Mouse (Mus musculus) adrenal gland (tissue): Measurements from ENCODE around the gene Celf5.

ENCODE experiments used
- intact Hi-C: fragments of 180-260 bp; cut with DNase I; formaldehyde crosslinking; loops from one replicate; pipeline ENCODE4 v1.15.1; 2025

Celf5 gene

GRCm38 (mm10) chr10:81474461-81474860 is 8.0 kb downstream of the Celf5 start:
- intact Hi-C loops = no loop called here

DNA sequence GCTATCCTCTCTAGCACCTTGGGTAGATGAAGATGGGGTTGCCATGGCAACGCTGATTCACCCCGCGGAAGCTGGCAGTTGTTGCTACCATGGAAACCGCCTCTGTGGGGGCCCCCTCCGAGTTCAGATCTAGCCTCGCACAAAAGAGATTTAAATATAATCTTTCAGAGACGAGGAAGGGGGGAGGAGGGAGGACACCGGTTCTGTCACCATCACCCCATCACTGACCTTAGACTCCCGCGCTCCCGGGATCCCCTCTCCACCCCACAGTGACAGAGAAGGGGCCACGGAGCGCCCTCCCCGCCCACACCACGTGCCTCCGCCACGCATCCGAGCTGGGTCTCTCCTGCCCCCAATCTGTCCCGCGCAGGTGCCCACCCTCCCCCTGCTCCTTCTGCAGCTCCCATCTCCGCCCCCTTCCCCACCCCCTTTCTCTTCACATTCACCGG is 9.5 kb downstream of the Celf5 start:
- intact Hi-C loops = no loop called here

DNA sequence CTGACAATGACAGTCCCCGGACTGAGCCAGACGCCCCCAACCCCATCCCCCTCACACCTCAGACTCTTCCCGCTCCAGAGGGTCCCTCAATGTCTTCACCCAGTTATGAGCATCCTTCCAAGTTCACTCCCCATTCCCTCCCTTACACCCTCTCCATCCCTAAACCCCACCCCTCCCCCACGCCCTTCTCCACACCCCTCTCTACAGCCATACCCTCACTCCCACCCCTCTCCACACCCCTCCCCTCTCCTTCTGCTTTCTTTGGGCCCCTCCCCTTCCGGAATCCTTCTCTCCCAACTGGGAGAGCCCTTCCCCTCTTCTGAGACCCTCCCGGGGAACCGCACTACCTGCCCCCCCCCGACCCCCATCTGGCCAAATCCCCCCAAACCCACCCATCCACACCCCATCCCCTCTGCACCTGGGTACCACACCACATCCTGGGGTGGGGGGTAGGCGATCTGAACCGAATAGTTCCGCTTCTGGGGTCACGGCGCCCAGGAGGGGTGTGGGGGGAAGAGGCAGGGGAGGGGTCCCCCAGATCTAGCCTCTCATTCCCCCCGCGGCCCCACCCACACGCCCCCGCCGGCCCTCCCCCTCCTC is 10.0 kb downstream of the Celf5 start:
- intact Hi-C loops = no loop called here

- intact Hi-C loops = no loop called here
Measured at GRCm38 (mm10) chr10:81470454-81470853, 12.1 kb downstream of the Celf5 start.

- intact Hi-C loops = no loop called here
Measured at GRCm38 (mm10) chr10:81469253-81469652, 13.3 kb downstream of the Celf5 start.

DNA sequence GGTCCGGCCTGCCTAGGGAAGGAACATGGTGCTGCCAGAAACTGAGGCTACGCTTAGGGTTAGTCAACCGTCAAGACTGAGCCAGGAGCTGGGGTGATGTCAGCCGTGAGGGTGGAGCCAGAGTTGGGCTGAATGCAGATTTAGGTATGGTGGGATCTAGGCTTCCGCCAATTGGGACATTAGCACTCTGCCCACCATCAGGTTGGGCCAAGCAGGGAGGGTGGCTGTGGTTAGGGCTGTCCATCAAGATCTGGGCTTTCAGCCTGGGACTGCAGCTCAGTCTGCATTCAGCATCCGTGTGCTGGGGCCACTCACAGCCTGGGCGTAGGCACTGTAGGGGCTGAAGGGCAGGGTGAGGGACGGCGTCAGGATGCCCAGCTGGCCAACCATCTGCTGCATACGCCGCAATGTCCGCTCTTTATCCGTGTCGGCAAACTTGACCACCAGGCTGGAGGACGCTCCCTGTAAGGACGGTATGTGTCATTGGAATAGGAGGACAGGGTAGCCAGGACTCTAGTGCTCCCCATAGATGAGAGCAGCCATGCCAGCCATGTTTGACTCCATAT is 14.8 kb downstream of the Celf5 start:
- intact Hi-C loops = no loop called here

DNA sequence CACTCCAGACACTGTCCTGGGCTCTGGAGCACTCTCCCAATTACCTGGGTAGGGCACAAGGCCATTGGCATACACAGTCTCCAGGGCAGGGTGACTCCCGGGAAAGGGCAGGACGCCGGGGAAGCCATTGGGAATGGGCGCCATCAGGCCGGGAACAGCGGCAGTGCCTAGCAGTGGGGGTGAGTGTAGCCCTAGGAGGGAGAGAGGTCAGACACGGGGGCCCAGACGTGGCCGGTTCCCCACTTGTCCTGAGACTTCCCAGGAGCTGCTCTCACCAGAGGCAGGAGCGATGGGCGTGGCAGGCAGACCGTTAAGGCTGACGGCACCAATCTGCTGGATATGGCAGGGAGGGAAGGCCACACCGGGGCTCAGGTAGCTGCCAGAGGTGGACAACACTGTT is 15.6 kb downstream of the Celf5 start:
- intact Hi-C loops = no loop called here

DNA sequence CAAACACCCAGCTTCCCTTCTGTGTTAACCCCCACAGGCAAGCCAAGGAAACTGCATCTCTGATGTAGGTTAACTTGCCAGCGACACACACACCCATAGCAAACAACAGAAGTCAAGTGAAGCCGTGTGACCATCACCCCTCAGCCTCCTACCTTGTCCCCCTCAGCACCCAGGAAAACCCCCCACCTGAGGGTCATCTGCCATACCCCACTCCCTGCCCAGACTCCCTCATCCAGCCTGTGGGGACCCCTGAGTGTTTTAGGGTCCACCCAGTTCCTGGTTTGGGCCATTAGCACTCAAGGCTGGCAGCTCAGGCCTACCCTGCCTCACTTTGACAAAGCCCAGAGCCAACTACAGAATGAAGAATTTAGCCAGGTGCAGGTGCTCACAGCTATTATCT is 16.4 kb downstream of the Celf5 start:
- intact Hi-C loops = no loop called here

DNA sequence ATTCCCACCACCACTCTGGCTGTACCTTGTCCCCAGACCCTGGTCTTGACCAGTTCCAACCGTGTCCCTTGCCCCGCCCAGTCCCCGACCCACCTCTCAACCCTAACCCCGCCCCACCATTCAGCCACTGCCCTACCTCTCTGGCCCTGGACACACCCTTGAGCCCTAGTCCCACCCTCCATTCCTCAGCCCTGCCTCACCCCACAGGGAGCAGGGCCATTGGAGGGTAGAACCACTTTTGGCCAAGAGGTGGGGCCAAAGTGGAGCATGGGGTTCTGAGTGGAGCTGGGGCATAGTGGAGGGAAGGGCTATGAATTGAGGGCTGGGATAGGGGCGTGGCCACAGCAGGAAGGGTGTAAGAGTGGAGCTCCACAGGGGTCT is 17.3 kb downstream of the Celf5 start:
- intact Hi-C loops = no loop called here

DNA sequence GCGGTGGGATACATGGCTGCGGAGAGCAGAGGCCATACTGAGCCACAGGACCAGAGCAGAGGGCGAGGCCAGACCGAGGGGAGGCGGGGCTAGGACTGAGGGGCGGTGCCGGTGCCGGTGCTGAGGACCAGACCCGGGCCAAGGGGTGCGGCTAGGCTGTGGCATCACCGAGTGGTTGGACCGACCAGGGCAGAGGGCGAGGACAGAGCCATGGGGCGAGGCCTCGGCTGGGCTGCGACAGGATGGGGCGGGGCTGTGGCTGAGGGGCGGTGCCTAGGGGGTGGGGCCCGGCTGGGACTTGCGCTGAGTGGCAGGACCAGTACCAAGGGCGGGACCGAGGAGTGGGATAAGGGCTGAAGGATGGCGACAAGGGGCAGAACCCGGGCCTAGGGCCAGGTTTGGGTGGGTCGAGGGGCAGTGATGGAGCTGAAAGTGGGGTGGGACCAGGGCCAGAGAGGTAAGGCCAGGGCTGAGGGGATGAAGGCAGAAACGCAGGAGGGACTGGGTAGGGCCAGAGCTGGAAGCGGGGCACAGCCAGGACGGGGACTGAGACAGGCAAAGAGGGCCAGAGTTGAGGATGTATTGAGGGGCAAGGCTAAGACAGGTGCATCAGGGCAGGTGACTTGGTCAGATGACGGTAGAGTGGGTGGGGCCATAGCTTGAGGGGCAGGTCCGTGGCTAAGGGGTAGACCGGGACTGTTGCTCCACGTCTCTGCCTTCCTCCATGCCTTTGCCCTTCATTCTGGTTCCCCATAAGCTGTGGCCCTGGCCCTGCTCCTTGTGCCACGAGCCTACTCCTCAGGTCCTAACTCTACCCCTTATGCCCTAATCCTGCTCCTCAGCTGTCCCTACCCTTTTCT is 17.9 kb downstream of the Celf5 start:
- intact Hi-C loops = no loop called here

- intact Hi-C loops = no loop called here
Measured at GRCm38 (mm10) chr10:81463531-81463930, 19.0 kb downstream of the Celf5 start.

GRCm38 (mm10) chr10:81462917-81463316 is 19.6 kb downstream of the Celf5 start:
- intact Hi-C loops = no loop called here

DNA sequence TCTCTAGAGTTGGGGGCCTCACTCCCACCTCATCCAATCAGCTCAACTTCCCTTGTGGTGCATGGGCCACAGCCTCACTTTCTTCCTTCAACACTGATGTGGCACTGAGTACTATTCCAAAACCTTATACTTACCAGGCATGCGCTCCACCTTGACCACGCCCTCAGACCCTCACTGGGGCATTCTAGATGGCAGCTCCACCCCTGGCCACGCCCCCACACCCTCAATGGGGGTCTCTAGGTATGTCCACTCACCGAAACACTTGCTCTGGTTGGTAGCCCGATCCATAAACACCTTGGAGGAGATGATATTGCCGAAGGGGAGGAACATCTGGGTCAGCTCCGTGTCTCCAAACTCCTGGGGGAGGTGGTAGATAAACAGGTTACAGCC is 20.1 kb downstream of the Celf5 start:
- intact Hi-C loops = no loop called here

- intact Hi-C loops = no loop called here
Measured at GRCm38 (mm10) chr10:81461673-81462414, 20.7 kb downstream of the Celf5 start.

DNA sequence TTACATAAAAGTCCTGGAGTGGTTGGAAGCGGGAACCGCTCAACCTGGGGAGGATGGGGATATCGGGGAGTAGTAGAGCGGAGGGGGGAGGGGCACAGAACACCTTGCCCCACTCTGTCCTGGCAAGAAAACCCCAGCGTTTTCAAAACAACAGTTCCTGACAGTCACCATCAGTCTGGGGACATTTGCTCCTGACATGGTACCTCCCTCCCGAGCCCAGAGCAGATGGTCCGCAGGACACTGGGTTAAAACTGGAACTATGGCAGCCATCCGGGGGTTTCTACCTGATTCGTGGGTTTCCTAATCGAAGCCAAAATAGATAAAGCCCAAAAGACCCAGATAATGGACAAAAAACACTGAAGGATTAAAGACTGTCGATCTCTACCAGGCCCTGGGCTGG is 21.6 kb downstream of the Celf5 start:
- intact Hi-C loops = no loop called here

GRCm38 (mm10) chr10:81460471-81460870 is 22.0 kb downstream of the Celf5 start:
- intact Hi-C loops = no loop called here

DNA sequence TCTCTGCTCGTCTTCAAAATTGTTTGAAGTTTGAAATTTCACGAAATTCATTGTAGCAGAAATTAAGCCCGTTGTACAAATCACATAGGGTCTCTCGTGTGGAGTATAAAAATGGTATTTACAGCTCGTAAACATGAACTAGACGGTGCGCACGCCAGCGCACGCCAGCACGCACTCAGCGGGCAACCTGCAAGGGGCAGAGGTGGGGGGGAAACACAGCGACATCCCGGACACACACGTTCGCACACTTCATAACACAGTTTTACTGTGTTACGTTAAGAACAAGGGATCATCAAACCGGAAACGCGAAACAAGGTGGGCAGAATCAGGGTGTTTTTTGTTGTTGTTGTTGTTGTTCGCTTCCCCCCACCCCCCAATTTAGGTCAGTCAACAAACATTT is 23.1 kb downstream of the Celf5 start:
- intact Hi-C loops = loop anchor here (10.0 kb wide), 1 partner anchor 245 kb away; no protein-coding TSS in a partner anchor

- intact Hi-C loops = loop anchor here (10.0 kb wide), 1 partner anchor 243 kb away; no protein-coding TSS in a partner anchor
Measured at GRCm38 (mm10) chr10:81458267-81458666, 24.2 kb downstream of the Celf5 start.

GRCm38 (mm10) chr10:81457624-81458023 is 24.9 kb downstream of the Celf5 start:
- intact Hi-C loops = loop anchor here (10.0 kb wide), 1 partner anchor 243 kb away; no protein-coding TSS in a partner anchor

DNA sequence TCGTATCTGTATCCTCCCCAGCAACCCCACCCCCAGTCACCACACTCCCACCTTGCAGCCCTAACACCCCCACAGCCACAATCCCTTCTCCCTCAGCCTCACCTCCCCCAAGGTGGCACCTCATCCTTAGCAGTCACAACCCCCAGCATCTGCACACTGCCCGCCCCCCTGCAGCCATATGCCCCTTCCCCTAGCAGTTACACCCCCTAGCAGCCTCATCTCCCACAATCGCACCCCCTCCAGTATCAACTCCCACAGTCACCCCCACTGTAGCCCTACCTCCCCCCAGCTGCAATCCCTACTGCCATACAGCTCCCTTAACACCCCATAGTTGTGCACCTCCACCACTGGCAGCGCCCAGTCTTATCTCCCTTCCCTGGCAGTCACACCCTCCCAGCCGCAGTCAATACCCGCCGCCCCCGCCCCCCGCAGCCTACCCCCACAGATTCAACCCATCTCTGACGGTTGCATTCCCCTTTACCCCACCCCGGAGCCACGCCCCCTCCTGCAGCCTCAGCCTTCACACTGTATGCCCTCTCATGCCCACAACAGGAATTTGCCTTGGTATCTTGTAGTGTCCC is 25.4 kb downstream of the Celf5 start:
- intact Hi-C loops = loop anchor here (10.0 kb wide), 1 partner anchor 242 kb away; no protein-coding TSS in a partner anchor
